Mouse (Mus musculus) heart, postnatal 0 days (tissue): Measurements from ENCODE around the gene Nipa2. TPM values are rescaled to one million over a fixed set of nuclear protein-coding genes. Genes with fewer than 3 reads are reported as not detected.

Experiments used
- ATAC-seq: fragments of 200-750 bp; cut with Nextera tagmentation; 2 replicates; pipeline ENCODE4 v1.8.0; 2017; ENCODE audit warnings: low read depth, moderate number of reproducible peaks, moderate library complexity; ENCODE audit not compliant: insufficient read depth
- DNase-seq: peaks from one replicate; pipeline ENCODE4 v3.0.0-alpha.2; 2016; ENCODE audit warnings: low spot score
- H3K27ac ChIP-seq: fragments of 300-500 bp; sonication (generic); 2 replicates; pipeline ENCODE4 v1.5.1; 2014; ENCODE audit warnings: low read depth, mild to moderate bottlenecking
- H3K27me3 ChIP-seq: fragments of 300-500 bp; sonication (generic); 2 replicates; pipeline ENCODE4 v1.6.1; 2014; ENCODE audit warnings: low read length, mixed read lengths; ENCODE audit not compliant: control insufficient read depth, insufficient read depth
- H3K36me3 ChIP-seq: fragments of 300-500 bp; sonication (generic); replicated peaks from 2 replicates; pipeline ENCODE4 v1.6.1; 2014; ENCODE audit warnings: low read length, mixed read lengths; ENCODE audit not compliant: control insufficient read depth, insufficient read depth
- H3K4me1 ChIP-seq: fragments of 300-500 bp; sonication (generic); 2 replicates; pipeline ENCODE4 v1.6.1; 2014; ENCODE audit warnings: antibody characterized with exemption; ENCODE audit not compliant: control insufficient read depth, insufficient read depth
- H3K4me2 ChIP-seq: fragments of 300-500 bp; sonication (generic); 2 replicates; pipeline ENCODE4 v1.6.1; 2014; ENCODE audit warnings: low read depth, mild to moderate bottlenecking, low read length, moderate library complexity
- H3K4me3 ChIP-seq: fragments of 300-500 bp; sonication (generic); 2 replicates; pipeline ENCODE4 v1.5.1; 2014; ENCODE audit warnings: low read depth, low read length
- H3K9ac ChIP-seq: fragments of 300-500 bp; sonication (generic); replicated peaks from 2 replicates; pipeline ENCODE4 v1.6.1; 2014; ENCODE audit warnings: low read depth, low read length, mixed read lengths
- H3K9me3 ChIP-seq: fragments of 300-500 bp; sonication (generic); replicated peaks from 2 replicates; pipeline ENCODE4 v1.6.1; 2016; ENCODE audit warnings: low read length; ENCODE audit not compliant: control insufficient read depth
- CTCF ChIP-seq: IDR thresholded peaks from 2 replicates; pipeline ENCODE4 v1.5.1; 2016; ENCODE audit warnings: antibody characterized with exemption, control low read depth, low read depth
- EP300 ChIP-seq: IDR thresholded peaks from 2 replicates; pipeline ENCODE4 v1.6.1; 2016; ENCODE audit warnings: antibody characterized with exemption, low read depth
- WGBS: fragments of 180-500 bp; shearing (Covaris S2); extraction: QIAGEN DNeasy Blood & Tissue Kit; methylation state at CpG from one replicate; pipeline ENCODE4 v1.1.7; 2014; 5-methylcytosine and 5-hydroxymethylcytosine counted together
- polyA plus RNA-seq: library from polyadenylated mRNA; unstranded; fragments of >200 nt; fragmentation: Nextera tagmentation; extraction: Ambion mirVana; gene quantifications from 2 replicates; pipeline ENCODE4 v1.2.1, GENCODE M21; 2015
- total RNA-seq: library from RNA; depleted of rRNA; stranded (reverse); fragments of >200 nt; gene quantifications from 2 replicates; pipeline ENCODE4 v1.2.3, GENCODE M21; 2014; ENCODE audit warnings: low replicate concordance

The Nipa2 gene
- total and polyA plus RNA-seq, 2 experiments from 2014 or later, result 32.2 to 40.0 TPM

- no peaks in the 10 kb centered on the region for H3K27me3 ChIP-seq
- no peak overlapping the region for H3K4me3 ChIP-seq
- H3K4me1 ChIP-seq, result 0 out of 2 replicates have a peak, but pooled peaks cover 4% of the 10 kb centered on the region
- 92% methylated on average over 3 of the region's 3 CpGs for WGBS
- H3K9ac ChIP-seq, result no peak overlapping the region
- ATAC-seq (no peak), DNase-seq (no peak)
- TF ChIP-seq EP300 (no peak), CTCF (no peak)
- no peak overlapping the region for H3K4me2 ChIP-seq
- H3K9me3 ChIP-seq, result no peaks in the 10 kb centered on the region
- H3K27ac ChIP-seq, result no peak overlapping the region
- peaks cover 3% of the 10 kb centered on the region; the same call in 1 of the 2 replicates for H3K36me3 ChIP-seq
Observed at GRCm38 (mm10) chr7:55959801-55960200, 2.5 kb downstream of the Nipa2 start.

DNA sequence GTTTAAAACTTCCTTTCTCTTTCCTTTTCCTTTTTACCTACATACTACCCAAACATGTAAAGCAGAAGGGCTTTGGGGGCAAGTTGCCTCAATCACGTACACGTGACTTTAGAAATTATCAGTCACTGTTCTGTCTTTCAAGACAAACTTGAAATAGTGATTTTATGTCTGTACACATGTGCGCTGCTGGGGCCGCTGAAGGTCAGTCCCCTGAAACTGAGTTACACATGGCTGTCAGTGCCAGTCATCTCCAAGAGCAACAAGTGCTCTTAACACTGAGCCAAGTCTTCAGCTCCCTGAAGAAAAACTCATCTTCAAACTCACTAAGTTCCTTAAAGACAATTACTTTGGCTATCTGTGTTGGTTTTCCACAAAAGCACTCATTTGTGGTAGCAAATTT lies 4.4 kb downstream of the Nipa2 start:
- ATAC-seq (no peak), DNase-seq (no peak)
- H3K9me3 ChIP-seq, result no peaks in the 10 kb centered on the region
- H3K4me1 ChIP-seq, result 0 out of 2 replicates have a peak, but pooled peaks cover 3% of the 10 kb centered on the region
- WGBS, result 88% methylated on average over 4 of the region's 4 CpGs
- H3K9ac ChIP-seq, result no peak overlapping the region
- no peak for TF ChIP-seq CTCF
- TF ChIP-seq EP300, result no peak
- H3K4me3 ChIP-seq, result no peak overlapping the region
- peaks cover 10% of the 10 kb centered on the region; the same call in 1 of the 2 replicates for H3K36me3 ChIP-seq
- H3K27ac ChIP-seq, result no peak overlapping the region
- no peak overlapping the region for H3K4me2 ChIP-seq
- no peaks in the 10 kb centered on the region for H3K27me3 ChIP-seq

- no peak for TF ChIP-seq CTCF
- TF ChIP-seq EP300, result no peak
- DNase-seq (no peak), ATAC-seq (no peak)
- Histone ChIP-seq H3K27ac (no peak overlapping the region), H3K9ac (no peak overlapping the region), H3K9me3 (no peaks in the 10 kb centered on the region), H3K27me3 (no peaks in the 10 kb centered on the region), H3K4me2 (no peak overlapping the region), H3K36me3 (peaks cover 10% of the 10 kb centered on the region; the same call in 1 of the 2 replicates), H3K4me3 (no peak overlapping the region), H3K4me1 (no peaks in the 10 kb centered on the region)
- WGBS, result 79% methylated on average over 3 of the region's 3 CpGs
Observed at GRCm38 (mm10) chr7:55957178-55957577, 5.1 kb downstream of the Nipa2 start.

DNA sequence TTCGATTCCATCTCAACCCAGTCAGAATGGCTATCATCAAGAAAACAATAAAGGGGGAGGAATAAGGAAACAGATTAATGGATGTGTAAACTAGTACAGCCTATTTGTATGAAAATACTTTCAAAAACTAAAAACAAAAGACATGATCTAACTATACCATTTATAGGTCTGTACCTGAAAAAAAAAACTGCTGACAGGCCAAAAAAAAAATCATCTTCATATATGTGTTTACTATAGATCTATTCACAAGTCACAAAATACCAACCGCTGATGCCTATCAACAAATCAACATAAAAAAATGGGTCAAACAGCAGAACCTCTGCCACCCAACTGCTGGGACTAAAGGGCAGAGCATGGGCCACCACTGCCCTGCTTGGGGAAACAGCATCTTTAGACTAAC lies 6.2 kb downstream of the Nipa2 start:
- 91% methylated on average over 2 of the region's 2 CpGs for WGBS
- DNase-seq, result no peak
- Histone ChIP-seq H3K27ac (no peak overlapping the region), H3K27me3 (no peaks in the 10 kb centered on the region), H3K9ac (no peak overlapping the region), H3K4me1 (no peaks in the 10 kb centered on the region), H3K36me3 (peaks cover 10% of the 10 kb centered on the region; the same call in 1 of the 2 replicates), H3K4me2 (no peak overlapping the region), H3K4me3 (no peak overlapping the region), H3K9me3 (no peaks in the 10 kb centered on the region)
- ATAC-seq, result no peak
- no peak for TF ChIP-seq EP300
- TF ChIP-seq CTCF, result no peak

DNA sequence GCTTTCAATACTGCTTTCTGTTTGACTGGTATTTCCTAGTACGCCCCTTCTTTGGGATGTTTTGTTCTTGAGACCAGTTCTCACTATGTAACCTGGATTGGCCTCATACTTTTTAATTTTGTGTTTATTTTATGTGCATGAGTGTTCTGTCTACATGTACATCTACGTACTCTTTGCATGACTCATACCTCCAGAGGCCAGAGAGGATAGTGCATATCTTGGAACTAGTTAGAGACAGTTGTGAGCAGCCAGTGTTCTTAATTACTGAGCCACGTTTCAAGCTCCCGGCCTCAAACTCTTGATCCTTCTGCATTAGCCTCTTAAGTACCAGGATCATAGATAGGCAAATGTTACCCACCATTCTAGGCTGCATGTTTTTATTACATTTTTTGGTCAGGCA lies 23.9 kb downstream of the Nipa2 start:
- no peak for DNase-seq
- H3K36me3 ChIP-seq, result peaks cover 7% of the 10 kb centered on the region
- 80% methylated on average over 4 of the region's 4 CpGs for WGBS
- TF ChIP-seq EP300, result no peak
- TF ChIP-seq CTCF, result no peak
- no peak overlapping the region for H3K4me2 ChIP-seq
- no peak overlapping the region for H3K27ac ChIP-seq
- H3K9ac ChIP-seq, result no peak overlapping the region
- no peak overlapping the region for H3K4me3 ChIP-seq
- ATAC-seq, result no peak
- no peaks in the 10 kb centered on the region for H3K4me1 ChIP-seq
- no peaks in the 10 kb centered on the region for H3K27me3 ChIP-seq
- H3K9me3 ChIP-seq, result no peaks in the 10 kb centered on the region

DNA sequence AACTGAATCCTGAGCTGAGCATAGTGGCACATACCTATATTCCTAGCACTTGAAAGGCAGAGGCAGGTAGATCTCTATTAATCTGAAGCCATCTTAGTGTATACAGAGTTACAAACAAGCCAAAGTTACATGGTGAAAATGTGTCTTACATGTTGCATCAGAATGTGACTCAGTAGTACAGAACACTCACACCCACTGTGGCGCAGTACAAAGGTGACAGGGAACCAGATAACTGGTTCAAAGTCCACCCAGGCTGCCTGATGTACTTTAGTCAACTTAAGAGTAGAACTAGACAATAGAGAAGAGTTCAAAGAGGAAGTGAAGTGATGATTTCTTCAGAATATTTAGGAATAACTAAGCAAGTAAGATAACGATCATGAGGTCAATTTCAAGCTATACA lies 27.3 kb downstream of the Nipa2 start:
- no peak overlapping the region for H3K9ac ChIP-seq
- no peaks in the 10 kb centered on the region for H3K9me3 ChIP-seq
- no peak overlapping the region for H3K27ac ChIP-seq
- ATAC-seq, result no peak
- H3K4me2 ChIP-seq, result no peak overlapping the region
- H3K4me3 ChIP-seq, result no peak overlapping the region
- peaks cover 19% of the 10 kb centered on the region for H3K36me3 ChIP-seq
- no peaks in the 10 kb centered on the region for H3K27me3 ChIP-seq
- no peak for DNase-seq
- WGBS, result 93% methylated on average over 2 of the region's 2 CpGs
- no peak for TF ChIP-seq EP300
- TF ChIP-seq CTCF, result no peak
- no peaks in the 10 kb centered on the region for H3K4me1 ChIP-seq
